Mouse (Mus musculus) hindbrain, embryonic 16.5 days (tissue): ENCODE measurements around the gene Zfp94. TPM values are rescaled to one million over a fixed set of nuclear protein-coding genes. Genes with fewer than 3 reads are reported as not detected.
A peak's percentile ranks its signal among the peaks of the same experiment; 100 is the strongest.

Experiments used
- ATAC-seq: fragments of 200-750 bp; cut with Nextera tagmentation; 2 replicates; pipeline ENCODE4 v1.8.0; 2017; ENCODE audit warnings: moderate TSS enrichment, moderate library complexity
- H3K27ac ChIP-seq: fragments of 300-500 bp; sonication (generic); 2 replicates; pipeline ENCODE4 v1.5.1; 2014; ENCODE audit warnings: low read depth, mild to moderate bottlenecking, control low read depth, low read length, moderate library complexity
- H3K27me3 ChIP-seq: fragments of 300-500 bp; sonication (generic); replicated peaks from 2 replicates; pipeline ENCODE4 v1.6.1; 2014; ENCODE audit warnings: low read length; ENCODE audit not compliant: control insufficient read depth, insufficient read depth
- H3K36me3 ChIP-seq: fragments of 300-500 bp; sonication (generic); 2 replicates; pipeline ENCODE4 v1.6.1; 2014; ENCODE audit warnings: mild to moderate bottlenecking, low read length, moderate library complexity, mixed read lengths; ENCODE audit not compliant: control insufficient read depth, insufficient read depth
- H3K4me1 ChIP-seq: fragments of 300-500 bp; sonication (generic); 2 replicates; pipeline ENCODE4 v1.6.1; 2014; ENCODE audit warnings: low read depth, low read length; ENCODE audit not compliant: control insufficient read depth, insufficient read depth
- H3K4me2 ChIP-seq: fragments of 300-500 bp; sonication (generic); 2 replicates; pipeline ENCODE4 v1.6.1; 2014; ENCODE audit warnings: mild to moderate bottlenecking, low read length, control low read depth, moderate library complexity
- H3K4me3 ChIP-seq: fragments of 300-500 bp; sonication (generic); 2 replicates; pipeline ENCODE4 v1.5.1; 2014; ENCODE audit warnings: mild to moderate bottlenecking, low read length, control low read depth, moderate library complexity
- H3K9ac ChIP-seq: fragments of 300-500 bp; sonication (generic); 2 replicates; pipeline ENCODE4 v1.6.1; 2014; ENCODE audit warnings: low read depth, mild to moderate bottlenecking, control low read depth, low read length, moderate library complexity
- H3K9me3 ChIP-seq: fragments of 300-500 bp; sonication (generic); 2 replicates; pipeline ENCODE4 v1.6.1; 2014; ENCODE audit warnings: mild to moderate bottlenecking, low read length, moderate library complexity; ENCODE audit not compliant: control insufficient read depth
- WGBS: fragments of 180-500 bp; shearing (Covaris S2); extraction: QIAGEN DNeasy Blood & Tissue Kit; methylation state at CpG from one replicate; pipeline ENCODE4 v1.1.7; 2014; 5-methylcytosine and 5-hydroxymethylcytosine counted together
- polyA plus RNA-seq: library from polyadenylated mRNA; unstranded; fragments of >200 nt; fragmentation: Nextera tagmentation; extraction: Ambion mirVana; gene quantifications from 2 replicates; pipeline ENCODE4 v1.2.1, GENCODE M21; 2015

The Zfp94 gene
- polyA plus RNA-seq, 1 experiment from 2014 or later: 19.2 TPM

- 32% methylated on average over 7 of the region's 7 CpGs for WGBS
- Histone ChIP-seq H3K4me2 (peak overlapping the region; percentile 91), H3K27ac (no peak overlapping the region; the same call in 1 of the 2 replicates), H3K4me1 (peaks cover 6% of the 10 kb centered on the region; the same call in 1 of the 2 replicates), H3K36me3 (peaks cover 11% of the 10 kb centered on the region), H3K4me3 (peak overlapping the region; percentile 73), H3K9me3 (no peaks in the 10 kb centered on the region), H3K9ac (peak overlapping the region; percentile 94), H3K27me3 (no peaks in the 10 kb centered on the region)
- peak; percentile 74 for ATAC-seq
Observed at GRCm38 (mm10) chr7:24269667-24270287, 46.7 kb downstream of the Zfp94 start.

GRCm38 (mm10) chr7:24269256-24269655, 47.2 kb downstream of the Zfp94 start:
- 80% methylated on average over 3 of the region's 3 CpGs for WGBS
- Histone ChIP-seq H3K9ac (no peak overlapping the region), H3K4me2 (no peak overlapping the region; the same call in 1 of the 2 replicates), H3K9me3 (no peaks in the 10 kb centered on the region), H3K36me3 (peaks cover 6% of the 10 kb centered on the region; the same call in 1 of the 2 replicates), H3K27ac (no peak overlapping the region), H3K4me1 (peaks cover 6% of the 10 kb centered on the region; the same call in 1 of the 2 replicates), H3K27me3 (no peaks in the 10 kb centered on the region), H3K4me3 (no peak overlapping the region)
- peak; percentile 18 for ATAC-seq

GRCm38 (mm10) chr7:24268176-24269155, 48.0 kb downstream of the Zfp94 start:
- WGBS: 64% methylated on average over 24 of the region's 24 CpGs
- Histone ChIP-seq H3K36me3 (no peaks in the 10 kb centered on the region), H3K27me3 (no peaks in the 10 kb centered on the region), H3K4me2 (no peak overlapping the region), H3K27ac (no peak overlapping the region), H3K4me3 (no peak overlapping the region), H3K9ac (no peak overlapping the region), H3K4me1 (peaks cover 6% of the 10 kb centered on the region; the same call in 1 of the 2 replicates), H3K9me3 (no peaks in the 10 kb centered on the region)
- ATAC-seq: no peak

GRCm38 (mm10) chr7:24260000-24260312, 56.5 kb downstream of the Zfp94 start:
- Histone ChIP-seq H3K27ac (no peak overlapping the region), H3K9me3 (no peaks in the 10 kb centered on the region), H3K4me2 (no peak overlapping the region), H3K9ac (no peak overlapping the region), H3K27me3 (no peaks in the 10 kb centered on the region), H3K4me1 (peaks cover 10% of the 10 kb centered on the region), H3K36me3 (peaks cover 13% of the 10 kb centered on the region), H3K4me3 (no peak overlapping the region)
- 92% methylated on average over 4 of the region's 4 CpGs for WGBS
- no peak for ATAC-seq

GRCm38 (mm10) chr7:24259306-24259999, 57.0 kb downstream of the Zfp94 start:
- Histone ChIP-seq H3K36me3 (peaks cover 13% of the 10 kb centered on the region), H3K9me3 (no peaks in the 10 kb centered on the region), H3K27ac (no peak overlapping the region), H3K9ac (no peak overlapping the region), H3K4me3 (no peak overlapping the region), H3K4me2 (no peak overlapping the region), H3K27me3 (no peaks in the 10 kb centered on the region), H3K4me1 (peaks cover 11% of the 10 kb centered on the region)
- ATAC-seq: no peak
- 93% methylated on average over 13 of the region's 13 CpGs for WGBS

GRCm38 (mm10) chr7:24254633-24255474, 61.6 kb downstream of the Zfp94 start, which contains the start of gene Zfp108:
Zfp108 (plus strand) TSS chr7:24254794.
- H3K9ac ChIP-seq: peak within 1 kb of the TSS; percentile 69
- 20% methylated on average over 21 of the region's 21 CpGs for WGBS
- H3K4me3 ChIP-seq: peak within 1 kb of the TSS; percentile 52
- H3K27me3 ChIP-seq: no peaks in the 10 kb centered on the region
- peaks cover under 1% of the 10 kb centered on the region; the same call in 1 of the 2 replicates for H3K36me3 ChIP-seq
- ATAC-seq: peak; percentile 93
- peaks cover 13% of the 10 kb centered on the region for H3K4me1 ChIP-seq
- peak within 1 kb of the TSS; percentile 56 for H3K4me2 ChIP-seq
- H3K9me3 ChIP-seq: no peaks in the 10 kb centered on the region
- H3K27ac ChIP-seq: peak within 1 kb of the TSS; percentile 32; the same call in 1 of the 2 replicates

- peak overlapping the region; percentile 56 for H3K4me2 ChIP-seq
- WGBS: 63% methylated on average over 9 of the region's 9 CpGs
- H3K9ac ChIP-seq: no peak overlapping the region
- H3K4me3 ChIP-seq: peak overlapping the region; percentile 52
- no peaks in the 10 kb centered on the region for H3K36me3 ChIP-seq
- H3K27me3 ChIP-seq: no peaks in the 10 kb centered on the region
- no peak overlapping the region for H3K27ac ChIP-seq
- H3K9me3 ChIP-seq: no peaks in the 10 kb centered on the region
- ATAC-seq: peak; percentile 65
- peaks cover 13% of the 10 kb centered on the region for H3K4me1 ChIP-seq
Observed at GRCm38 (mm10) chr7:24253779-24254615, 62.5 kb downstream of the Zfp94 start.
